Mouse (Mus musculus) neutrophil, adult 5-6 weeks (primary cell): ENCODE data around the gene Tmem201. TPM values are rescaled to one million over a fixed set of nuclear protein-coding genes. Genes with fewer than 3 reads are reported as not detected.

Experiments
- ATAC-seq: fragments of 151-379, 151-347 bp; 2 replicates; pipeline ENCODE4 v1.8.0; 2017; ENCODE audit warnings: mild to moderate bottlenecking, moderate TSS enrichment; ENCODE audit not compliant: insufficient number of reproducible peaks, poor library complexity, low FRiP score, severe bottlenecking; ENCODE audit errors: extremely low read depth
- total RNA-seq: library from RNA; stranded (forward); fragments of 200-1000 nt; gene quantifications from 2 replicates; pipeline ENCODE4 v1.2.3, GENCODE M21; 2017

Tmem201 gene
- total RNA-seq, 1 experiment from 2014 or later, result 6.6 TPM

DNA sequence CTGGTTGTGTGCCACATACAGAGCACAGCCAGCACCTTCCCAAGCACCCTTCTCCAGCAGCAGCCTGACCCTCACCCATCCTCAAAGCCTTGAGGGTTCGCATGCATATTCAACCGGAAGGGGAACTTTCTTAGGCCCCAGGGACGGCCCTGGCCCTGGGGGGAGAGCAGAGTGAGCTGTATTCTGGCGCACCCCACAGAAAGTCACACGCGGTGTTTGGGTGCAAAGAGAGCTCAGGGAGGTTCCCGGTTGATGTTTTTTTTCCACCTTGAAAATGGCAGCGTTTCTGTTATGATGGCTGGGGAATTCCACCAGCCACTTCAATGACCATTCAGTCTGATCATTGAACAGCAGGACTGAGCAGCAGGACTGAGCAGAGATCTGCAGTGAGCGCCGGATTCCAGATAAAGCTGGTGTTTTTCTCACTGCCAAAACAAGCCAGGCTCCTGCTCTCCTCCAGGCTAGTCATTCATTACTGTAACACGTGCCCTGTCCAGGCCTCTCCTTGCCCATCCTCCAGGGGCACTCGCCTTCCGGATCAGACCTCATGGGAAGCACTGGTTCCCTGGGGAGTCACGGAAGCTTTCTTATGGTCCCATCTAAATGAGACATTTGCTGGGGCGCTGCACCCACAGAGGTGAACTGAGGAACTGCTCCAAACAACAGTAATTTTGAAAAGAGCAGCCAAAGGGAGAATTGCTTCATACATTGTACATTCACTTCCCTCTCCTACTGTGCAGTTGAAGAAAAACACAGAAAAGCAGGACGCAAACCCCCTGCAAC lies 41.5 kb downstream of the Tmem201 start:
- peak; percentile 20; the same call in 1 of the 2 replicates for ATAC-seq

DNA sequence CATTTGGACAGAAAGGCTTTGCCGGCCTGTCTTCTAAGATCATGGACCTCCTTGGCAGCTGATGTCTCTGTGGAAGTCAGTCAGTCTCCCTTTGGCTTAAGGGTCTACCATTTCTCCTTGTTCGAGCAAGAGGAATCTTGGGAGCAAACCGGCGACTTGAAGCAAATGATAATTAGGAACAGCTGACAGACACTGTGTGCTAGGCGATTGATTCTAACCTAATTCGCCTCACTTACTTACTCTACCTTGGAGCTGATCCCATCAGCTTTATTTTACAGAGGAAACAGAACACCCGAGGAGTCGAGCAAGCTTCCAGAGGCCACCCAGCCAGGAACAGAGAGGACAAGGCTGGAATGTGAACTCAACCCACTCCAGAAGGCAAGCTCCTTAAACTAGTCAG lies 46.5 kb downstream of the Tmem201 start:
- ATAC-seq, result no peak

DNA sequence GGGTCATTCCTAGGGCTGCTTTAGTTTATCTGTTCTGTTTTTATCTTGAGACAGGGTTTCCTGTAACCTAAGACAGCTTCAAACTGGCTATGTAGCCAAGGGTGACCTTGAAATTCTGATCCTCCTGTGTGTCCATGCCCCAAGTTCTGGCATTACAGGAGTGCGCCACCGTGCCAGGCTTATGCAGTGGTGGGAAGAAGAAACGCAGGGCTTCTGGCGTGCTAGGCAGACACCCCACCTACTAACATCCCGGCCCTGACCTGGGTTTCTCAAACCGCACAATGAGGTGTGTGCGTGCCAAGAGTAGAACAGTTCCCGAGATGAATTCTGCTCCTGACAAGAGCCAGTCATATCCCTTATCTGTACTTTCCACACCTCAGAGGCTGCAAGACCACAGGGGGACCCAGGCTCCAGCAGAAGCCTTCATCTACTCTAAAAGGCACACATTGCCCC lies 47.0 kb downstream of the Tmem201 start:
- no peak for ATAC-seq

DNA sequence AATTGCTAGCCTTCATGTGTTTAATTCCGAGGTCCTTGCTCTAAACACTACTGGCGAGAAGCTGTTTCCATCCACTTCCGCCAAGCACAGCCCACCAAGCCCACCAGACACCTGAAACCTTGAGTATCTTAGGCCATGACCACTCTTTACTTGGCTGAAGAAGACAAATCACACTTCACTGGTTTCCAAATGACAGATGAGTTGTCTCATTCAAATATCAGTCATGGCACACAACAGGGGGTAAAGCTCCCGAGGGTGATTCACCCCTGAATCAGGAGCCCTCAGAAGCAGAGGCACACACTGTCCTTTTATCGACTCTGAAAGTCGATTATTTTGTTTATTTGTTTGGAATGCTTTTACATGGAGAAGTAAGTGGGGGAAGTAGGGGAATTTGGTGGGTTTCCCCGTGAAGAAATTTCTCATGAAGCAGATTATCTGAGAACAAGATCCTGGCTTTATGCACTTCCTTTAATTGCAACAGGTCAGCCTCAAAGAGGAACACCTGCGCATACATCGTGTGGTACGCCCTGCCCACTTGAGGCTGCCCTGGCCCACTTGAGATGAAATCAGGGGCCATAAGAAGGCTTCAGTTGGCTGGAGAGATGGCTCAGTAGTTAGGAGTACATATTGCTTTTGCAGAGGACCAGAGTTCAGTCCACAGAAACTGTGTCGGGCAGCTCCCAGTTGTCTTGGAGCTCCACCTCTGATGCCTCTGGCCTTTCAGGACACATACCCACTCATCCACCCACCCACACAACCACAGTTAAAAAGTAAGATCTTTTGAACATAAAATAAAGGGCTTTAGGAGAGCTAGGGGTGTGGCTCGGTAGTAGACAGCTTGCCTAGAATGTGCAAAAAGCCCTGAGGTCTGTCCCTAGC lies 47.8 kb downstream of the Tmem201 start:
- 0 out of 2 replicates have a peak, but pooled peaks have one; percentile 30 for ATAC-seq

DNA sequence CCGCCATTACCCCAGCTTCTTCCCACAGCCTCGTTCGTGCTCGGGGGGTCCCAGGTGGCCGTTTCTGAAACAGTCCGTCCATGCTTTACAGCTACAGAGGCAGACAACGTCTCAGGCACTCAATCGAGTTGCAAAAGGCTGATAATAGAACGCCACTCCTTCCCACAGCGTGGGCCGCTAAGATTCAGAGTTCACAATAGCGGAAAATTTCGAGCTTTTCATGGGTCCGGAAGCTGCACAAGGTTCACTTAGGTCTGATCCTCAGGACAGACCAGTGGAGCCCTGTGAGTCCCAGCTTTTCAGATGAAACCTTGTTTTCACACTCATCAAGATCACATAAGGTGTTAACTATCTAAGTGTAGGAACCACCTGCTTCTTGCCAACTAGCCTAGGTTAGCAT lies 49.0 kb downstream of the Tmem201 start:
- no peak for ATAC-seq

DNA sequence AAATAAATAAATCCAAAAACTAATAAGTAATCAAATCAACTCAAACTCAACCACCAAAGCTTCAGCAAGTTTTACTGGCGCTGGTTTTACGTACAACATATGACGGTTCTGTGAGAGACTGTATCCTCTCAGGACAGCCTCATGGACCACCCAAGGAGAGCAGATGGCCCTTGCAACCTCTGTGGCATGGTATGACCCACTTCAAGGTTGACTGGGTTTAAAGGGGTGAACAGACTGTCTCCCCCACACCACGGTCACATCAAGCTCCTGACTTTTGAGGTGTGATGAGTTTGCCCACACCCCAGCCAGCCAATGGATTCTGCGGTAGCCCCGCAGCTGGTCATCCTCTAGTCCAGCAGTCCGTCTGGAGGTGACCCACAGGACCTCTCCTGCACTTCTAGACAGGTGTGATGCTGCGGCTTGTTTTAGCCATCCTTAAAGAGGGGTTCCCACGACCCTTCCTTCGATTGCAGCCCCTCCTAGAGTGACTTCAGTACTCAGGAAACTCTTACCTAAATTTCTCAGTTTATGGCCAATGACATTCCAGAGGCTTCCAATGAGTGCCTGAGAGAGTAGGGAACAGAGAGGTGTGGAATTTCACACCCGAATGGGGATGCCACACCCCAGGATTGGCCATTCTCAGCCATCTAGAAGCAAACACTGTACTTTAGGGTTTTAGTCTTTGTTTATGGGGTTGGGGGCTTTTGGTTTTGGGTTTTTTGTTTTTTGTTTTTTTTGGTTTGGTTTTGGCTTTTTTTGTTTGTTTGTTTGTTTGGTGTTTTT lies 52.8 kb downstream of the Tmem201 start:
- no peak for ATAC-seq

DNA sequence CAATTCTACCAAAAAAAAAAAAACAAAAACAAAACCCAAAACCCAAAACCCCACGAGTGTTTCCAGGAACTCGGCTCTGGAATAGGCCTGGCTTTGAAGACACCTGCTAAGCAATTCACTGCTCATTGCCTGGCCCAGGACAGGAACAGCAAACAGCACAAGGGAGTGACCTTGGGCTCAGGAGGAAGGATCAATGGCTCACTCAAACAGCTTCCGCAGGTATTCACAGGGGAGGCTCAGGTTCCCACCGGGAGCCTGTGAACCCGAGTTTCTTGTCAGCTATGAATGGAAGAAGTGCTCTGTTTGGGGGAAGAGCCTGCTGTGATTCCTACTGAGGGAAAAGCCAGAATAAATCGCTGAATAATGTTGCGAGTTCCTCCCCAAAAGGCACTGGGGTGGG lies 54.0 kb downstream of the Tmem201 start:
- ATAC-seq, result no peak

DNA sequence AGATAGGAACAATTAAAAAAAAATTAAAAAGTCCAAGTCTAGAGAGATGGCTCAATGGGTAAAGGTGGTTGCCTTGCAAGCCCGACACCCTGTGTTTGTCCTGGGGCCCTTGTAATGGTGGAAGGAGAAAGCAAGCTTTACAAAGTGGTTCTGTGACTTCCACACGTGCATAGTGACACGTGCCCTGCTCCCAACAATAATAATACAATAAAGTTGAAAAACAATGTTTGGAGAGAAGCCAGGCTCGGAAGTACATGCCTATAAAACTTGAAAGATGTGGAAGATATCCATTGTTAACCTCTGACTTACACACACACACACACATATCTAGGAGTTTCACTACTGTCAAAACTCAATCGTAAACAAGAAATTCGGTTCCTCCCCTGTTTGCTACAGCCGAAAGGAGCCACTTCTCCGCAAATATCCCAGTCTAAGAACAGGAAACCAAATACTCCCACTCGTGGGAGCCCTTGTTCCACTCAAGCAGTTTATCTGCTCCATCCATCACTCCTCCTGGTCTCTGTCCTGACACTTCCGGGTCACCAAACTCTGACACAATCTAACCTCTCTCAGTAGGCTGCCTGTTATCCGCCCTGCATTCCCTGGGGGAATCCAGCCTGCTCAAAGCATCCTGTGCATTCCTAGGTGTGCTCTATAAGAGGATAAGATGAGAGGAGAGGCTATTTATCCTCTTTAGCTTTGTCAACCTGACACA lies 58.6 kb downstream of the Tmem201 start:
- ATAC-seq, result no peak

DNA sequence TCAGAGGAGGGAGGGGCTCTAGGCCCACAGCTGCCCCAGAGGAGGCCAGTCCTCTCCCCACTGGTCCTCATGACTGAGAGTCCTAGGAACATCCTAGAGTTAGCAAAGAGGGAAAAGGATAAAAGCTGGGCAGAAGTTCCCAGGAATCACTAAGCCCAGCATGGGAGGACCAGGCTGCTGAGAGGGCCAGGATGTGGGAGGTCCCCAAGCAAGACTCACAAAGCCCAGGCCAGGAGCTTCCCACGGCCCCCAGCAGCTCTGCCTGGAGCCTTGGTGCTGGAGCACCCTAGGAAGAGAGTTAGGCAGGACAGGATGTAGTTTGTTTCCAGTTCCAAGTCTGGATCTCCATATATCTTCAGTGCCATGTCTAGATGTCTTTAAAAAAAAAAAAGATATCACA lies 59.8 kb downstream of the Tmem201 start:
- ATAC-seq, result no peak

DNA sequence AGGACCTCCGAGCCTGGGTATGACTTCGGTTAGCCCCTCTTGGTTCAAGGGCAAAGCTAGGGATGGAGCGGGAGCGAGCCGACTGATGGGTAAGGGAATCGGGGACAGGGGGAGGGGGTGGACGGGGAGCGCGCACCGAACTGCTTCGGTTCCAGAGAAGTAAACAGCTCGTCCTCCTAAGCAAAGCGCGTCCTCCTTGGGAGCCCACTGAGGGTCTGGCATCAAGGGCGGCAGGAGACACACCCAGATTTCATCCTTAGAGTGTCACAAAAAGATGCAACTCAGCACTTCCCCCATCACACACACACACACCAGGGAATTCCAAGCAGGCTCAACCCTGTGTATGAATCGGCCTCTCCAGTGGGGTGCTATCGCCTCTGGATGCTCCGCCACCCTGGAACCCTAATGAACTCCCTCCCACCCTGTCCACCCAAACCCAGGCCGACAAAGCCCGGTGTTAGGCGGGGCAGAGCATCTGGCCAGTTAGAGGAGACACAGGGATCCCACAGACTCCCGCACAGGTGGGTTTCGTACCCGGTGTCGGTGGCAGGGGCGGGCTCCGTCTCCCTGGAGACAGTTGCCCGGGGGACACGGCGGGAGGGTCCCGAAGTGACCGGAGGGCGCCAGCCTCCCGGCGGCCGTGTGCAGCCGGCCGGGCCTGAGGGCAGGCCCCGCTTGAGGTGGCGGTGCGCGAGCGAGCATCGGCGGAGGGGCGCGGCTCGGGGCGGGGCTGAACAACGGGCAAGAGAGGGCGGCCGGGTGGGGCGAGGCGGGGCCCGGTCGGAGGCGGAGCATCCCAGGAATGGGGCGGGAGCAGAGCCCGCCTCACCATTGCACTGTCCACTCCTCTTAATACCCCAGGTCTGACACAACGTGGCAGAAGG lies 62.2 kb downstream of the Tmem201 start:
- ATAC-seq, result no peak

DNA sequence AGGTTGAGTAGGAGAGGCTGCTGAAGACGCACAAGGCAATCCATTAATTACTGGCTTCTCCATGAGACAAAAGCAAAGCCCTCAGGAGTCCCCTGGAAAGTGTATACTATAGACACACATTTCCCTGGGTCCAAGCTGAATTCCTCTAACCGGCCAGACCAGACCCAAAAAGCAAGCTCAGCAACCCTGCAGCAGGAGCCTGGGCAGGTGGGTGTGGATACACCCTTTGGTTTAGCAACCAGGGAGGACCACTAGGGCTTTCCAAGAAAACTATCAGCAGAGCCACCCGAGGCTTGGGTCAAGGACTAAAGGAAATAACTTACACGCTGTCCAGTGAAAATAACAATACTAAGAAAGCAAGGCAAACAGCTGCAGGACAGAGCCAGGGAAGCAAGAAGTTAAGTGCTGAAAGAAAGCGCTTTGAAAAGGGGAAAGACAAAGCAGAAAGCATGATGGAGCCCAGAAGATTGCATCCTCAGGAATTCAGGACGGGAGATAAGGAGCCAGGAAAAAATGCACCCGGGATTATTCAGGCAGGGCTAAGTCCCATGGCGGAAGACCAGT lies 62.9 kb downstream of the Tmem201 start:
- ATAC-seq, result no peak

DNA sequence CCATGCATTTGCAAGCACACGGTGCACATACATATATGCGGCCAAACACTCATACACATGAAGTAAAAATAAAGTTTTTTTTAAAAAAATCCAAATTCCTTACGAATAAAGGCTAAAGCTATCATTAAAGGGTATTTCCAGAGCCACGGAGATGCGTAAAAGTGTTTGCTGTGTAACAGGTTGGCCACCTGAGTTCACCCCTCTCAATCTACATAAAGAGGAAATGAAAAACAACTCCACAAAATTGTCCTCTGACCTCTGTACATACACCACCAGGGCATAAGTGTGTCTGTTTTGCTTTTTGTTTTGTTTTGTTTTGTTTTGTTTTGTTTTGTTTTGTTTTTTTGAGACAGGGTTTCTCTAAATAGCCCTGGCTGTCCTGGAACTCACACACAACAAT lies 65.1 kb downstream of the Tmem201 start:
- no peak for ATAC-seq

DNA sequence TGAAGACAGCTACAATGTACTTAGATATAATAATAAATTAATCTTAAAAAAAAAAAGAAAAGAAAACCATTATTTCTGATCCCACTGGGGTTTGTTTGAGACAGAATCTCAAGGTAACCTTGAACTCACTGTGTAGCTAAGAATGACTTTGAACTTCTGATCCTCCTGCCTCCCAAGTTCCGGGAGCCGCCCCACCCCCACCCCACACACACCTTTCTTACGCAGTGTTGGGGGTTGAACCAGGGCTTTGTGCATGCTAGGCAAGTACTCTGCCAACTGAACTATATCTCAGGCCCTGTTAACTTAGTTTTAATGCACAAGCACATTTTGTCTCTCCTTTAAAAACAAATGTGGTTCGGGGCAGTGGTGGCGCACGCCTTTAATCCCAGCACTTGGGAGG lies 66.7 kb downstream of the Tmem201 start:
- ATAC-seq, result no peak

DNA sequence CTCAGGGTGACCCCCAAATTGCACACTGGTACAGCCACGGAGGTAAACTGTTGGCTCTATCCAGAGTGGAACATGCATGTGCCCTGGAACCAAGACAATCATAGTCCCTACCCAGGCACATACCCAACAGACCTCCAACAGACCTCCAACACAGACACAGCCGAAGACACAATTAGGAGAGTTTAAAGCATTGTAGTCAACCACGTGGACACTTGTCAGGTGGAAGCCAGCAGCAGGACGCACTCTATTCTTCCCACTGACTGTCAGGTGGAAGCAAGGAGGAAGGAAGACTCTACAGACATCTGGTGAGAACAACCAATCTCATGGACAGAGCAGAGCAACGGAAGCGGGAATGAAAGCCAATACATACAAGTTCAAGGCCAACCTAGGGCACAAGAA lies 72.2 kb downstream of the Tmem201 start:
- ATAC-seq, result no peak
